Mouse (Mus musculus): ENCODE measurements at regions not wholly inside any gene's neighbourhood (a gene's known extent, or its start where the extent isn't known, plus 50 kb on each side); places are given as distances from the start of the nearest gene placed in this dataset.

DNA sequence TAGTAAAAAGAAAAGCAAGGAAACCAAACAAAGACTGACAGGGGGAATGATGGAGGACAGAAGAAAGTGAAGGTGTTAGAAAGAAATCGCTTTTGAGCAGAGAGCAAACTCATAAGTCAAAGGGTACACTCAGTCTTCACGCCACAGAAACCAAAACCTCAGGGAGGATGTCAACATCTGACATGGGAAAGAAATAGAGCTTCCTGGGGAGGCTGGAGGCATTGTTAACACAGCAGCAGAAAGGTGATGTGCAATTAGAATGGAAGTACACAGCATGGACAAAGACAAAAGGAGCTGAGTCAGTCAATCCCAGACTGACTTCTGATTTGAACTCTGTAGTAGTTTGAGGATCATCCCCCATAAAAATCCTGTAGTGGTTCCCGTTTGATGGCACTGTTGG lies 261.2 kb upstream of the Clec14a start:
- DNase-seq (ENCODE audit: low read depth, low spot score): no peak
- Histone ChIP-seq H3K9me3 (ENCODE audit: control insufficient read depth, insufficient read depth, low read depth, low read length) (no peaks in the 10 kb centered on the region), H3K27ac (ENCODE audit: insufficient read depth, low read depth, low read length, poor library complexity, severe bottlenecking) (no peak overlapping the region), H3K9ac (ENCODE audit: insufficient read depth, low read depth, low read length, poor library complexity, severe bottlenecking) (no peak overlapping the region), H3K4me3 (ENCODE audit: insufficient read depth in 1 of 2, low read depth in 1 of 2, low read length in 2 of 2, poor library complexity in 1 of 2, severe bottlenecking in 1 of 2) (no peak overlapping the region), H3K36me3 (ENCODE audit: control insufficient read depth, insufficient read depth, low read length, poor library complexity, severe bottlenecking) (no peaks in the 10 kb centered on the region), H3K4me1 (ENCODE audit: control insufficient read depth in 2 of 2, insufficient read depth in 2 of 2, low read length in 2 of 2, poor library complexity in 1 of 2) (no peaks in the 10 kb centered on the region)
- in situ Hi-C loops (cut with MboI; ENCODE audit: low sequenced_read_pairs in 2 of 2, unreplicated experiment in 2 of 2): no loop called here
- no peak for TF ChIP-seq HCFC1 (IDR thresholded peaks at IDR 0.05; ENCODE audit: borderline replicate concordance, insufficient read depth, low read length)
- 0 out of 2 replicates have a peak, but pooled peaks have one; percentile 10 for TF ChIP-seq MAFK (IDR thresholded peaks at IDR 0.05; ENCODE audit: insufficient read depth, low read depth, low read length)
- no peak for TF ChIP-seq ZNF384 (IDR thresholded peaks at IDR 0.05; ENCODE audit: low read depth, low read length)
- TF ChIP-seq CHD2 (IDR thresholded peaks at IDR 0.05; ENCODE audit: low read depth, low read length): no peak
- no peak for TF ChIP-seq ZC3H11A (IDR thresholded peaks at IDR 0.05; ENCODE audit: borderline replicate concordance, low read depth, low read length)

DNA sequence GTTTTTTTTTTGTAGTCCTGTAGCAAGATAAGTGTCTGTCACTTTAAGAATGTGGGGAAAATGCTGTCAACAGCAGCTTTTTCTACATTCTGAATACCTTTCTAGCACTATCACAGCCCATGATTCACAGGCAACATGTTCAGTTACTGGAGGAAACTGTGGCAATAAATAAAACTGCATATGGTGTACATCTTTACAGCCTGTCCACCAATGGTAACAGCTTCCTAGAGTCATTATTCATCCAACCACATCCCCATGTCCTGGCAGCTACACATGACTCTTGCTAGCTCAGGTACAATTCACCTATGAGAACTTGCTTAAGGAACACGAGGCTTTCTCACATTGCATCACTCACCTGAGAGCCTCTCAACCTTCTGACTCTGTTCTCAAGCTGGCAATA lies 247.7 kb upstream of the Clec14a start:
- no peaks in the 10 kb centered on the region for H3K36me3 ChIP-seq (ENCODE audit: control insufficient read depth, insufficient read depth, low read length, poor library complexity, severe bottlenecking)
- in situ Hi-C loops (cut with MboI; ENCODE audit: low sequenced_read_pairs in 2 of 2, unreplicated experiment in 2 of 2): loop anchor here in 1 of 2 experiments (5.0 kb wide), 1 partner anchor 49 kb away; no protein-coding TSS in a partner anchor
- DNase-seq (ENCODE audit: low read depth, low spot score): no peak
- H3K27ac ChIP-seq (ENCODE audit: insufficient read depth, low read depth, low read length, poor library complexity, severe bottlenecking): no peak overlapping the region
- no peak overlapping the region for H3K9ac ChIP-seq (ENCODE audit: insufficient read depth, low read depth, low read length, poor library complexity, severe bottlenecking)
- H3K4me1 ChIP-seq (ENCODE audit: control insufficient read depth in 2 of 2, insufficient read depth in 2 of 2, low read length in 2 of 2, poor library complexity in 1 of 2): no peaks in the 10 kb centered on the region
- no peaks in the 10 kb centered on the region for H3K9me3 ChIP-seq (ENCODE audit: control insufficient read depth, insufficient read depth, low read depth, low read length)
- TF ChIP-seq HCFC1 (IDR thresholded peaks at IDR 0.05; ENCODE audit: borderline replicate concordance, insufficient read depth, low read length): no peak
- TF ChIP-seq ZNF384 (IDR thresholded peaks at IDR 0.05; ENCODE audit: low read depth, low read length): no peak
- TF ChIP-seq MAFK (IDR thresholded peaks at IDR 0.05; ENCODE audit: insufficient read depth, low read depth, low read length): no peak
- TF ChIP-seq ZC3H11A (IDR thresholded peaks at IDR 0.05; ENCODE audit: borderline replicate concordance, low read depth, low read length): no peak
- no peak for TF ChIP-seq CHD2 (IDR thresholded peaks at IDR 0.05; ENCODE audit: low read depth, low read length)
- H3K4me3 ChIP-seq (ENCODE audit: insufficient read depth in 1 of 2, low read depth in 1 of 2, low read length in 2 of 2, poor library complexity in 1 of 2, severe bottlenecking in 1 of 2): no peak overlapping the region

DNA sequence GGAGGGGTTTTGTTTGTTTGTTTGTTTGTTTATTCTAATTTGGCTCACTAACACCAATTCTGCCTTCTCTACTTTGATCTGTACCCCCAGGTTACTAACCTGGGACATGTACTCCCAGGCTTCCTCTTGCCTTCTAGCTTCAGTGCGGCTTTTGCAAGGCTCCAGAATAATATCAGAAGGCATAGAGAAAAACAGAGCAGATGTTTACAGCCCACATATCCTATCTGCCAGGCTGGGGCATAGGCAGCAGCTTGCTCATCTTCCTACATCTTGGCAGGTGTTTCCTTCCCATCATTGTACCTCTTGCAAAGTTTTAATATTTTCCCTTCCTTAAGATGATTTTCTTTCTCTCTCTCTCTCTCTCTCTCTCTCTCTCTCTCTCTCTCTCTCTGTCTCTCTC lies 244.9 kb upstream of the Clec14a start:
- Histone ChIP-seq H3K36me3 (ENCODE audit: control insufficient read depth, insufficient read depth, low read length, poor library complexity, severe bottlenecking) (no peaks in the 10 kb centered on the region), H3K27ac (ENCODE audit: insufficient read depth, low read depth, low read length, poor library complexity, severe bottlenecking) (no peak overlapping the region), H3K4me3 (ENCODE audit: insufficient read depth in 1 of 2, low read depth in 1 of 2, low read length in 2 of 2, poor library complexity in 1 of 2, severe bottlenecking in 1 of 2) (no peak overlapping the region), H3K4me1 (ENCODE audit: control insufficient read depth in 2 of 2, insufficient read depth in 2 of 2, low read length in 2 of 2, poor library complexity in 1 of 2) (no peaks in the 10 kb centered on the region), H3K9me3 (ENCODE audit: control insufficient read depth, insufficient read depth, low read depth, low read length) (no peaks in the 10 kb centered on the region), H3K9ac (ENCODE audit: insufficient read depth, low read depth, low read length, poor library complexity, severe bottlenecking) (no peak overlapping the region)
- DNase-seq (ENCODE audit: low read depth, low spot score): no peak
- TF ChIP-seq CHD2 (IDR thresholded peaks at IDR 0.05; ENCODE audit: low read depth, low read length) (no peak), HCFC1 (IDR thresholded peaks at IDR 0.05; ENCODE audit: borderline replicate concordance, insufficient read depth, low read length) (no peak), ZNF384 (IDR thresholded peaks at IDR 0.05; ENCODE audit: low read depth, low read length) (no peak), ZC3H11A (IDR thresholded peaks at IDR 0.05; ENCODE audit: borderline replicate concordance, low read depth, low read length) (no peak), MAFK (IDR thresholded peaks at IDR 0.05; ENCODE audit: insufficient read depth, low read depth, low read length) (no peak)
- in situ Hi-C loops (cut with MboI; ENCODE audit: low sequenced_read_pairs in 2 of 2, unreplicated experiment in 2 of 2): no loop called here

DNA sequence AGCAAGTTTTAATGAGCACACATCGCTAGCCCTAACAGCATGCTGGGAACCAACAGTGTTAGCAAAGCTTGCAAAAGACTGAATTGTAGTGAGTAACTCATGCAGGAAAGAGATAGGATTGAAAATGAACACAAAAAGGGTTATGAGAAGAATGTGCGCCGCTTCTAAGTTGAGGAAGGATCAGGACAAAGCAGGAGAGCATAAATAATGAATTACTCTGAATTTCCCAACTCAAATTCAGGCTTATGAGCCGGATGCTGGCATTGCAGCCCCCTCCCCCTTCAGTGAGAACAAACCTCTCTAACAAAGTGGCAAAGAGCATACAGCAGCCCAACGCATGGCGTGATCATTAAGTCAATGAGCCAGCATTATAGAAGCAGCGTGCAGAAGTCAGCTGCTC lies 243.6 kb upstream of the Clec14a start:
- Histone ChIP-seq H3K36me3 (ENCODE audit: control insufficient read depth, insufficient read depth, low read length, poor library complexity, severe bottlenecking) (no peaks in the 10 kb centered on the region), H3K9ac (ENCODE audit: insufficient read depth, low read depth, low read length, poor library complexity, severe bottlenecking) (no peak overlapping the region), H3K27ac (ENCODE audit: insufficient read depth, low read depth, low read length, poor library complexity, severe bottlenecking) (no peak overlapping the region), H3K4me1 (ENCODE audit: control insufficient read depth in 2 of 2, insufficient read depth in 2 of 2, low read length in 2 of 2, poor library complexity in 1 of 2) (no peaks in the 10 kb centered on the region), H3K4me3 (ENCODE audit: insufficient read depth in 1 of 2, low read depth in 1 of 2, low read length in 2 of 2, poor library complexity in 1 of 2, severe bottlenecking in 1 of 2) (no peak overlapping the region), H3K9me3 (ENCODE audit: control insufficient read depth, insufficient read depth, low read depth, low read length) (no peaks in the 10 kb centered on the region)
- in situ Hi-C loops (cut with MboI; ENCODE audit: low sequenced_read_pairs in 2 of 2, unreplicated experiment in 2 of 2): no loop called here
- DNase-seq (ENCODE audit: low read depth, low spot score): no peak
- no peak for TF ChIP-seq ZNF384 (IDR thresholded peaks at IDR 0.05; ENCODE audit: low read depth, low read length)

DNA sequence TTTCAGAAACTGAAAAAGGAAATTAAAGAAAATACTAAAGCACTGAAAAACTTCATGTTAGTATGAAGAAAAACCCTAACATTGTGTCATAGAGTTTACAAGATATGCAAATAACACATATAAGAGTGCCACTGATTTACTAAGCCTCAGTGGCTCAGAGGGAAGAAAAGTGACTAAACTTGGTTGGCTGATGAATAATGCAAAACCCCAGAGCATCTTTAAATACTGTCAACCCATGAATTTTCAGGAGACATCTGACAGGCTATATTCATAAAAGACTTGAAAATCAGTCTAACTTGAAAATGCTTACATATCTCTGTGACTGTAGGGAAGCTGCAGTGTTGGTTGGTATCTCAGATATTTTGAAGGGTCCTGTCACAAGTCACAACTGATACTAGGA lies 235.2 kb upstream of the Clec14a start:
- H3K9ac ChIP-seq (ENCODE audit: insufficient read depth, low read depth, low read length, poor library complexity, severe bottlenecking): no peak overlapping the region
- TF ChIP-seq CHD2 (IDR thresholded peaks at IDR 0.05; ENCODE audit: low read depth, low read length): no peak
- in situ Hi-C loops (cut with MboI; ENCODE audit: low sequenced_read_pairs in 2 of 2, unreplicated experiment in 2 of 2): no loop called here

More for the DNA sequence above, 235.2 kb upstream of the Clec14a start:
- Histone ChIP-seq H3K9me3 (ENCODE audit: control insufficient read depth, insufficient read depth, low read depth, low read length) (no peaks in the 10 kb centered on the region), H3K4me3 (ENCODE audit: insufficient read depth in 1 of 2, low read depth in 1 of 2, low read length in 2 of 2, poor library complexity in 1 of 2, severe bottlenecking in 1 of 2) (no peak overlapping the region), H3K36me3 (ENCODE audit: control insufficient read depth, insufficient read depth, low read length, poor library complexity, severe bottlenecking) (no peaks in the 10 kb centered on the region), H3K4me1 (ENCODE audit: control insufficient read depth in 2 of 2, insufficient read depth in 2 of 2, low read length in 2 of 2, poor library complexity in 1 of 2) (no peaks in the 10 kb centered on the region), H3K27ac (ENCODE audit: insufficient read depth, low read depth, low read length, poor library complexity, severe bottlenecking) (no peak overlapping the region)
- DNase-seq (ENCODE audit: low read depth, low spot score): no peak
